Mouse (Mus musculus) thymus, postnatal 4 days (tissue): ENCODE data around the gene Itpkb.

Experiments used
- DNase-seq: peaks from one replicate; pipeline ENCODE4 v3.0.0; 2021

Itpkb gene

DNA sequence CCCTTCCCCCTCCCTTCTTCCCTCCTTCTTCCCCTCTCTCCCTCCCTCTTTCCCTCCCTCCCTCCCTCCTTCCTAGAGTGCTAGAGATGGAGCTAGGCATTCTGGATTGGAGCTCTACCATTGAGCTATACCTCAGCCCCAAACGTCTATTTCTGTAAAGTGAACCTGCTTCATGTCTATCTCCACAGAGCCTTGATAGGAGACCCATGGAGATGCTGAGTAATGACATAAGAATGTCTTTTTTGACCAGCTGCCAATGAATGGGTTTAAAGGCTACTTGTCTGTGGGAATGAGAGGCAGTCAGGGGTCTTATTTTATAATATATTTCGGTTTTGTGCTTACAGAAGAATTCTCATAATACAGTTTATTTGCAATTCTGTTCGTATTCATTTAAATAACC is 15.2 kb upstream of the Itpkb start:
- no peak for DNase-seq

DNA sequence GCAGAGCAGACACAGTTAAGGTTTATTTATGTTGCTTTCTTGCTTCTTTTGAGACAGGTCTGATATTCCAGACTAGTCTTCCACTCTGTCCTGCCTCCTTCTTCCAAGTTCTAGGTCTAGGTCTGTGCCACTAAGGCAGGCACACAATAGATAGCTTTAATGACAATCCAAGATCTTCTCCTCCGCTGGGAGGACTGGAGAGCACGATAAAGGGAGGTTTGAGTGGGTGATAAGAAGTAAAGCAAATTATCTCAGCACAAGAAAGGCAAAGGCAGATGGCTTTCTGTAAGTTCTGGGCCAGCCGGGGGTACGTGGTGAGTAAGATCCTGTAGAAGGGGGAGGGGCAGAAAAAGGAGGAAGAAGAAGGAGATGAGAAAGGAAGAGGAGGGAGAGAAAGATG is 12.8 kb upstream of the Itpkb start:
- DNase-seq = no peak

DNA sequence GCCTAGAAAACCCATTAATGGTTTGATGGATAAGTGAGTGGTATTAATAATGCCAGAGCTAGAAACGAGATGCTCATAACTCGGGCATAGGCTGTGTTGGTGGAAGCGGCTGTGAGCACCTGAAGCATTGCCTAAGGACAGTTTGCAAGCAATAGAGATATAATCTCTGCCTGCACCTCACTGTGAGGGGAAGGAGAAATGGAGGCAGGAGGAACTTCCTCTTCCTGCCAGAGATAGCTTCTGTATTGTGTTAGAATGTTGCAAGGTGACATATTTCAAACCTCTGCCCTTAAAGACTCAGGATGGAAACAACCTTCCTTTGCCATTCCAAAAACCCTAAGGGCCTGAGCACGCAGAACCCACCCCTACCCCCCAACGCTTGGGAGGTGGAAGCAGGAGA is 11.9 kb upstream of the Itpkb start:
- no peak for DNase-seq

DNA sequence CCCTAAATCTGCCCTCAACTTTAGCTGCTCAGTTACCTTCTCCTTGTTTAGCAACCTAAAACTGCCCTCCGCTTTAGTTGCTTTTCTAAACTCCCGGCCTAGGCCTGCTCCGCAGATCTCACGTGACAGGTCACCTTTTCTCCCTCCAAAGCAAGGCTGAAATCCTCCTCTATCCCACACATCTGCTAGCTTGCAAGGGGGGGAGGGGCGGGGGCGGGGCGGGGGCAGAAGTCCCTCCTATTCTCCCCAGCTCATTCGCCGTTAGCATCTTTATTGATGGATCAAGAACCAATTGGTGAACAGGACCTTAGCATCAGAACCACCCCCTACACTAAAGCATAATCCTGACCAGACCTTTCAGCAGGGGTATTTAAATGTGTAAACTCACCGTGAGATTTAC is 10.4 kb upstream of the Itpkb start:
- no peak for DNase-seq

GRCm38 (mm10) chr1:180322896-180323295 is 7.4 kb upstream of the Itpkb start:
- DNase-seq = no peak

- DNase-seq = no peak
Observed at GRCm38 (mm10) chr1:180323491-180323890, 6.8 kb upstream of the Itpkb start.

DNA sequence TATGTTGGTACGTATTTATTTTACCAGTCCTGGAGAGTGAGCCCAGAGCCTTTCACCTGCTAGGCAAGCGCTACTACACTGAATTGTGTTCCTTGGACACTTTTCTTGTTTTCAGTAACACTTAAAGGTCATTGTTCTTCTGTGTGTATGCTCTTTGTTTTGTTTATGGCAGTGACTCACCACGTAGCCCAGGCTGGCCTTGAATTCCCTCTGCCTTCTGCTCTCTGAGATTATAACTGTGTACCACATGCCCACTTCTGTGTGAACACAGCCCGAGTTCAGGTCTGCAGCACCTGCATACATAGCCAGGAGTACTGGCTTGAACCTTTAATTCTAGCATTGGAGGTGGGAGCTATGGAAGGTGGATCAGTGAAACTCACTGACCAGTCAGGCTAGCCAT is 6.0 kb upstream of the Itpkb start:
- no peak for DNase-seq

GRCm38 (mm10) chr1:180328794-180329665 is 1.3 kb upstream of the Itpkb start:
- no peak for DNase-seq

DNA sequence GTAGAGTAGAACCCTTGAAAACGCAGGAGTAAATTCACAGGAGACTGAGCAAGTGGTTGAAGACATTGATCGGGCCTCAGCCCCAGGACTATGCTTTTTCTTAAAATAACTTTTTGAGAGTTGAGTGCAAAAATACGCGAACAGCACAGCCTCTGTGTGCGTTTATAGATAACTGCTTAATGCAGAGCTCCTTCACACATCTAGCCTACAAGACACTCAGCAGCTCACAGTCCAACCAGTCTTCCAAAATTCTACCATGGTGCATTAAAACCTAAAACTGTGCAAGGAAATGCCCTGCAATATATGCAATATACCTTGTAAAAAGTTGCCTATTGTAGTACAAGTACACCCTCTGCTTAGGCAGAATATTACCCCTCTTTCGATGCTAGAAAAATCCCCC is 579 bp upstream of the Itpkb start:
- DNase-seq = no peak

DNA sequence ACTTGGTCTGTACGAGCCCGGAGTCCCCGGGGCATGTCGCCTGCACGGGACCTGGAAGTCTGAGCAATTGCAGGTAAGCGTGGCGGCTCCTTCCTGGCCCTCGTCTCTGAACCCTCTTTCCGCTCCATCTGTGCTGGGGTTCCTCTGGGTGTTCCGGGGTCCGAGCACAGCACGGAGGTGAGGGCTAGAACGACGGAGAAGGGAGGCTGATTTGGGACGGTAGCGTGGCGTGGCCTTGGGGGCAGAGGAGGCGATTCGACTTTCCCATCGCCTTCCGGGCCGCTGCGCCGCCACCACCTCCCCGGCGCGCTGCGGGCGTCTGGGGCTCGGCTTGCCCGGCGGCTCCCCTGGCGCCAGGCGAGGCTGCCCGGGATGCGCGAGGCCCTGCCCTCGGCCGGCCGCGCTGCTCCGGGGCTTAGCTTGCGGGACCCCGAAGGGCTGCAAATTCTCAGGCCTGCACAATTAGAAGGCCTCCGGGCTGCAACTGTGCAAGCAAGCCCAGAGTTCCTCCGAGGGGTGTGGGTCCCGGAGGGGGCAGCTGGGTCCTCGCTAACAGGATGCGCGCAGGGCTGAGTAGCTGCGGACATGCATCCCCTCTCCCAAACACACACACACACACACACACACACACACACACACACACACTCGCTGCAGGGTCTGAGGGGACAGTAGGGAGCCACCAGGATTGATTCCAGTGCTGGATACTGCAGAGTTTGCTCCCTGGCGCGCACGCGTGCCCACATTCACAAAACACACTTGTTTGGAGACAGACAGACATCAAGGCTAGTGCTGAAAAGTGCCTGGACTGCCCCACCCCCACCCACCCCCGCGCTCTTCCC is 641 bp downstream of the Itpkb start:
- DNase-seq = peak; percentile 74

GRCm38 (mm10) chr1:180331546-180332075 is 1.3 kb downstream of the Itpkb start:
- DNase-seq = peak; percentile 45

DNA sequence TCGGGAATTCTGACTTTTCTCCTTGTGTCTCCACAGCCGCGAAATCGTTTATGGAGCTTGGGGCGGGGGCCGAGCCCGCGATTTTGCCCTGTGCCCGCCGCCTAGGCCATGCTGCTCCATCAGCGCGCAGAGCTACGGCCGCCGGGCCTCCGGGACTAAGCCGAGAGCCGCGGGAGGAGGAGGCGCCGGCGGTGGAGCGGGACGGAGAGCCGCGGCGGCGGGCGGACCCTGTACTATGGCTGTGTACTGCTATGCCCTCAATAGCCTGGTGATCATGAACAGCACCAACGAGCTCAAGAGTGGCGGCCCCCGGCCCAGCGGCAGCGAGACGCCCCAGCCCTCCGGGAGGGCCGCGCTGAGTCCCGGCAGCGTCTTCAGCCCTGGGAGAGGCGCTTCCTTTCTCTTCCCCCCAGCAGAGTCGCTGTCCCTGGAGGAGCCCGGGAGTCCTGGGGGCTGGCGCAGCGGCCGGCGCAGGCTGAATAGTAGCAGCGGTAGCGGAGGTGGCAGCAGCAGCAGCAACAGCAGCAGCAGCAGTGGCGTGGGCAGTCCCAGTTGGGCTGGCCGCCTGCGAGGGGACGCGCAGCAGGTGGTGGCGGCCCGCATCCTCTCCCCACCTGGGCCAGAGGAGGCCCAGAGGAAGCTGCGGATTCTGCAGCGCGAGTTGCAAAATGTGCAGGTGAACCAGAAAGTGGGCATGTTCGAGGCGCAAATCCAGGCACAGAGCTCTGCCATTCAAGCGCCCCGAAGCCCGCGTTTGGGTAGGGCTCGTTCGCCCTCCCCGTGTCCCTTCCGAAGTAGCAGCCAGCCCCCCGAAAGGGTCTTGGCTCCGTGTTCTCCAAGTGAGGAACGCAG is 2.0 kb downstream of the Itpkb start:
- DNase-seq = peak; percentile 73

DNA sequence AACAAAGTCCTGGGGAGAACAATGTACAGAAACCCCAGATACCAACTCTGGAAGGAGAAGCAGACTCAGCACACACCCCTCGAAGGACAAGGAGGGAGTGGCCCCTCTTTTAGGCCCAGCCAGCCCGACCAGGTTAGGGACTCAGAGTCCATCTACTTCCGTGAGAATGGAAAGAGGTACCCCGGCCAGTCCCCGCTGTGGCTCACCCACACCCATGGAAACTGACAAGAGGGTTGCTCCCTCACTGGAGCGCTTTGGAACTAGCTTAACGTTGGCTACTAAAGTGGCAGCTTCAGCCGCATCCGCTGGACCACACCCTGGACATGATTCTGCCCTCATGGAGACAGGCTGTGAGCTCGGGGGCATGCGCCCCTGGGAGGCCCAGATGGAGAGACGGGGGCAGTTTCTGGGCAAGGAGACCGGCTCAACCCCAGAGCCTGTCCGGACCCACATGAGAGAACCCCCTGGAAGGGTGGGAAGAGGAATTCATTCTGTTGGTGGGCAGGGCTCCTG is 2.7 kb downstream of the Itpkb start:
- DNase-seq = no peak

GRCm38 (mm10) chr1:180333588-180333987 is 3.3 kb downstream of the Itpkb start:
- no peak for DNase-seq

- DNase-seq = no peak
Observed at GRCm38 (mm10) chr1:180334541-180334940, 4.3 kb downstream of the Itpkb start.

DNA sequence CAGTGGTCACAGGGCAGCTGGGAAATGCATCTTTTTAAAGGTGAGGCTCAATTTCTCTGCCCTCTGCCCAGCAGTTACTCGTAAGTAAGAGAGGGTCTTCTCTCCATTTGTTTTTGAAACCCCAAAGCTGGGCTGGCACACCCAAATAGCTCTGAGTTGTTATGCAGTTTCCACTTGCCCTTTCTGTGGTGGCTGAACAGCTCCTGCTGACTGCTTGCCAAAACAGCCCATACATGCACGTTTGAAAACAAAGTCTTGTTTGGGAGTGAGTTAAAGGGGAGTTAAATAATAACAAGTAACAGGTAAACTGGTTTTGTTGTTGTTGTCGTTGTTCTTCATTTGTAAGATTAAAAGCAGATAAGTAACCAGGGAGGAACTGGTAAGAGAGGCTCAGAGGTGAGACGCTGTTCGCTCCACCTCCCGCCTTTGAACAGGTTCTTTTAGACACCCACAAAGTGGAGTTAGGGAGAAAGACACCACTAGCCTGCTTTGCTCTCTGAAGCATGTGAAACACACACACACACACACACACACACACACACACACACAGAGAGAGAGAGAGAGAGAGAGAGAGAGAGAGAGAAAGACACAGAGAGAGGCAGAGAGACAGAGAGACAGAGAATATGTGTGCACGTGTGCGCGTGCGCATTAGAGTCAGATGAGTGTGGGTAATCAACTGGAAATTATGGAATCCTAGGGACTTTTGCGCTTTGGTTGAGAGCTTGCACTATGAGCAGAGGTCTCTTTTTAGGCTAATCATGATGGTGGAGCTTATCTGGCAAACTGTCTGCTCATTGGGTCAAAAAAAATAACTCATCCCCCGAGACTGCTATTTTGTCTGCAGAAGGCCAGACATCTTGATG is 5.5 kb downstream of the Itpkb start:
- no peak for DNase-seq

DNA sequence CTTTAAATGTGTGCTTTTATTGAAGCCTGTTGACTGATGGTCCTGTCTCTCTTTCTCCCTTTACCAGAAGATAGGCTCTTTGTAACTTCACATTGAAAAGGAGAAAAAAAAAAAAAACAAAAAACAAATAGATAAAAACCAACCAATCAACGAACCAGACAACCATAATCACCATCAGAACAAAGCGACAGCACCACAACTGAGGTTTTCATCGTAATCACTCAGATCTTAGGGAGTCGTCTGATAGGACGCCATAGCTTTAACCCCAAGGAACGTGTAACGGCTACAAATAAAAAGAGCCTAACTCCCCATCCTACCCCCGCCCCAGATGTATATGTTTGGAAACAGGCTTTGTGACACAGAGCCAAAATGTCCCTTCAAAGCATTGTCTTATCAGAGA is 8.1 kb downstream of the Itpkb start:
- no peak for DNase-seq

DNA sequence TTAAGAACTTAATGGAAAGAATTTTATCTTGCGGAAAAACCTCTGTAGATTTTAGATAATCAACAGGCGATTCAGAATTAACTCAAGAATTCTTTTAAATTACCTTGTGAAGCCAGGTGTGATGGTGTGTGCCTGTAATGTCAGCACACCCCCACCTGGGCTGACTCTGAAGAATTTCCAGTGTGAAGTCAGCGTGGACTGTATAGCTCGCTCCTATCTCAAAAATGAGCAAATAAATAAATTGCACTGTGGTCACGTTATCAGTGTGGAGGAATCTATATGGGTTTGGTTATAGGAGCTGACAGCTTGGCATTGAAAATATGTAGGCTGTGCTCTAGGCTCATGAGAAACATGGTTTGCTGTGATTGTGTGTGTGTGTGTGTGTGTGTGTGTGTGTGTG is 8.9 kb downstream of the Itpkb start:
- DNase-seq = no peak

DNA sequence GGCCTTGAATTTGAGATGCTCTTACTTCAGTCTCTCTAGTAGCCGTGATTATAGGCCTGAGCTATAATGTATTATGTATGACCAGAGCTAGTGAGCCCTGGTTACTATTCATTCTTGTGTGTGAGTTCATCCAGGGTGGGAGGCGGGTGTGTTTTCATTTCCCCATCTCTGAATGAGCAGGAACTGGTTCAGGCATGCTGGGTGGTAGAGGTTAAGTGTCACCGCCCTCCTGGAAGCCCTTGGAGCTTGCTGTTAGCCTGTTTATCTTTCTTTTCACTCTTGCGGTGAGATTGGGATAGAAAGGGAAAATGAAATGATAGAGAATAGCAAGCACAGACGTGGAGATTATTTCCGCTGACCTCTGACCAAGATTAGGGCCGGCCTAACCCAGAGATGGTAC is 12.7 kb downstream of the Itpkb start:
- no peak for DNase-seq

GRCm38 (mm10) chr1:180343434-180344210 is 13.3 kb downstream of the Itpkb start:
- no peak for DNase-seq

GRCm38 (mm10) chr1:180345098-180345497 is 14.8 kb downstream of the Itpkb start:
- no peak for DNase-seq
